Mouse (Mus musculus): ENCODE results near the gene Scd4. TPM values are rescaled to one million over a fixed set of nuclear protein-coding genes. Genes with fewer than 3 reads are reported as not detected.
"Not testable (repeated sequence)": the region's sequence is repeated elsewhere in the genome, so short reads cannot be mapped to it uniquely, and the experiment has no call there.

Scd4 gene
- polyA plus RNA-seq, 1 experiment: 0.20 TPM

DNA sequence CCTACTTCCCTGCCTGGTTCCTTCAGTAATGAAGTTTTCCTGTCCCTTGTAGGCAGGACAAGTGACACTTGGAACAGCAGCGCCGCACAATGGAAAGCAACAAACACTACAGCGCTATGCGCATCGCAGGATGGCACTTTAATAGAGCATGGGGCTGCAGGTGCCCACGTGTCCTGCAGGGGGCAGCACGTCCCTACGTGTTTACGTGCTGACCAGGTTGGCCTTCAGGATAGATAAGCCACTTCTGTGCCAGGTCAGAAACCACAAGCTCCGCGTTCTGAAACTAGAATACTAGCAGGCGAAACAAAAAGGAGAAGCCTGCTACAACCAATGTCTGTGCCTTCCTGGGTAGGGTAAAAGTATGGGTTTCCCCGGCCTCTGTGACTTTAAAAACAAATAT is 30.6 kb downstream of the Scd4 start:
- no peaks in the 10 kb centered on the region for H3K36me3 ChIP-seq (ENCODE audit: control insufficient read depth, insufficient read depth, low read length)
- 10% methylated on average over 13 of the region's 13 CpGs for WGBS
- H3K4me3 ChIP-seq (ENCODE audit: extremely low read depth, insufficient read depth, insufficient read length): no peak overlapping the region
- H3K4me1 ChIP-seq (ENCODE audit: control insufficient read depth, insufficient read depth, insufficient read length): peaks cover 4% of the 10 kb centered on the region; the same call in 1 of the 2 replicates
- H3K27ac ChIP-seq (ENCODE audit: insufficient read depth, low read length): no peak overlapping the region
- H3K27me3 ChIP-seq (ENCODE audit: control insufficient read depth, insufficient read depth, low read length): no peaks in the 10 kb centered on the region
- DNase-seq (ENCODE audit: low read depth in 1 of 2, low spot score in 2 of 2): peak; percentile 78 to 79
- TF ChIP-seq CTCF (IDR thresholded peaks at IDR 0.05; ENCODE audit: extremely low read depth, insufficient read depth, insufficient read length, insufficient replicate concordance): peak; percentile 97
- no peak for TF ChIP-seq POLR2A (IDR thresholded peaks at IDR 0.05; ENCODE audit: low read depth, low read length)

GRCm38 (mm10) chr19:44364029-44364428 is 31.1 kb downstream of the Scd4 start:
- 82% methylated on average over 8 of the region's 8 CpGs for WGBS
- DNase-seq (ENCODE audit: low read depth in 1 of 2, low spot score in 2 of 2): no peak
- H3K36me3 ChIP-seq (ENCODE audit: control insufficient read depth, insufficient read depth, low read length): no peaks in the 10 kb centered on the region
- TF ChIP-seq CTCF (IDR thresholded peaks at IDR 0.05; ENCODE audit: extremely low read depth, insufficient read depth, insufficient read length, insufficient replicate concordance): no peak
- TF ChIP-seq POLR2A (IDR thresholded peaks at IDR 0.05; ENCODE audit: low read depth, low read length): no peak
- H3K27ac ChIP-seq (ENCODE audit: insufficient read depth, low read length): peak overlapping the region; percentile 13; the same call in 1 of the 2 replicates
- no peak overlapping the region for H3K4me3 ChIP-seq (ENCODE audit: extremely low read depth, insufficient read depth, insufficient read length)
- no peaks in the 10 kb centered on the region for H3K27me3 ChIP-seq (ENCODE audit: control insufficient read depth, insufficient read depth, low read length)
- H3K4me1 ChIP-seq (ENCODE audit: control insufficient read depth, insufficient read depth, insufficient read length): peaks cover 4% of the 10 kb centered on the region; the same call in 1 of the 2 replicates

DNA sequence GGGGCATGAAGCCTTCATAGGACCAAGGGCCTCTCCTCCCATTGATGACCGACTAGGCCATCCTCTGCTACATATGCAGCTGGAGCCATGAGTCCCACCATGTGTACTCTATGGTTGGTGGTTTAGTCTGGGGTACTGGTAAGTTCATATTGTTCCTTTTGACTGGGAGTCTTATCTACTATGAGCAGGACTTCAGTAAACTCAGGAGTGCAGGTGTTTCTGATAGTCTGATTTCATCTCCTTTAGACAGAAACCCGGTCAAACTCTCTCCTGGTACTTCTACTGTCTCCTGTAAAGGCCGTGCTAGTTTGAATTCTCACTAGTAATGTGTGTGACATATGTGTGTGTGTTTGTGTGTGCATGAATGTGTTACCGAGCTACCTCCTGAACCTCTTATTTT is 32.8 kb downstream of the Scd4 start:
- Histone ChIP-seq H3K36me3 (ENCODE audit: control insufficient read depth, insufficient read depth, low read length) (no peaks in the 10 kb centered on the region), H3K4me1 (ENCODE audit: control insufficient read depth, insufficient read depth, insufficient read length) (peaks cover 4% of the 10 kb centered on the region; the same call in 1 of the 2 replicates), H3K4me3 (ENCODE audit: extremely low read depth, insufficient read depth, insufficient read length) (no peak overlapping the region), H3K27ac (ENCODE audit: insufficient read depth, low read length) (no peak overlapping the region), H3K27me3 (ENCODE audit: control insufficient read depth, insufficient read depth, low read length) (no peaks in the 10 kb centered on the region)
- TF ChIP-seq CTCF (IDR thresholded peaks at IDR 0.05; ENCODE audit: extremely low read depth, insufficient read depth, insufficient read length, insufficient replicate concordance) (no peak), POLR2A (IDR thresholded peaks at IDR 0.05; ENCODE audit: low read depth, low read length) (no peak)
- no peak for DNase-seq (ENCODE audit: low read depth in 1 of 2, low spot score in 2 of 2)
- 90% methylated on average over 4 of the region's 4 CpGs for WGBS

- DNase-seq (ENCODE audit: low read depth in 1 of 2, low spot score in 2 of 2); H3K4me1 ChIP-seq (ENCODE audit: control insufficient read depth, insufficient read depth, insufficient read length); H3K27me3 ChIP-seq (ENCODE audit: control insufficient read depth, insufficient read depth, low read length); H3K36me3 ChIP-seq (ENCODE audit: control insufficient read depth, insufficient read depth, low read length); H3K4me3 ChIP-seq (ENCODE audit: extremely low read depth, insufficient read depth, insufficient read length); H3K27ac ChIP-seq (ENCODE audit: insufficient read depth, low read length): not testable (repeated sequence)
- WGBS: 94% methylated on average over 10 of the region's 10 CpGs
These were observed 34.2 kb downstream of the Scd4 start for GRCm38 (mm10) chr19:44367076-44367475.

DNA sequence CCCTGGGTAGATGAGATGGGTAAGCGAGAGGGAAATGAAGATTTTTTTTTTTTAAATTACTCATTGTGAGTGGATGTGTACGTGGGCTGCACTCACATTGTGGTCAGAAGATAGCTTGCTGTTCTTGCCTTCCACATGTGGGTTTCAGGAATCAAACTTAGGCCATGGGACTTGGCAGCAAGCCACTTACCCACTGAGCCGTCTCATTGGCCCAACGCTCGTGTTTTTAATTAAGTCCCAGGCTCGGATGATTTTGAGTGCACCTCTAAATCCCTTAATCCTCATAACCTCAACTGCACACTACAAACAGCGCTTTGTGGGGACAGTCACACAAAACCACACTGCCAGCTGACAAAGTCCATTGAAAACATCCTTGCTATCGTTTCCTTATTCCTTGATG is 36.5 kb downstream of the Scd4 start:
- no peaks in the 10 kb centered on the region for H3K27me3 ChIP-seq (ENCODE audit: control insufficient read depth, insufficient read depth, low read length)
- H3K36me3 ChIP-seq (ENCODE audit: control insufficient read depth, insufficient read depth, low read length): no peaks in the 10 kb centered on the region
- H3K4me1 ChIP-seq (ENCODE audit: control insufficient read depth, insufficient read depth, insufficient read length): no peaks in the 10 kb centered on the region
- H3K4me3 ChIP-seq (ENCODE audit: extremely low read depth, insufficient read depth, insufficient read length): no peak overlapping the region
- 64% methylated on average over 8 of the region's 8 CpGs for WGBS
- DNase-seq (ENCODE audit: low read depth in 1 of 2, low spot score in 2 of 2): no peak
- no peak for TF ChIP-seq CTCF (IDR thresholded peaks at IDR 0.05; ENCODE audit: extremely low read depth, insufficient read depth, insufficient read length, insufficient replicate concordance)
- TF ChIP-seq POLR2A (IDR thresholded peaks at IDR 0.05; ENCODE audit: low read depth, low read length): no peak
- H3K27ac ChIP-seq (ENCODE audit: insufficient read depth, low read length): no peak overlapping the region

DNA sequence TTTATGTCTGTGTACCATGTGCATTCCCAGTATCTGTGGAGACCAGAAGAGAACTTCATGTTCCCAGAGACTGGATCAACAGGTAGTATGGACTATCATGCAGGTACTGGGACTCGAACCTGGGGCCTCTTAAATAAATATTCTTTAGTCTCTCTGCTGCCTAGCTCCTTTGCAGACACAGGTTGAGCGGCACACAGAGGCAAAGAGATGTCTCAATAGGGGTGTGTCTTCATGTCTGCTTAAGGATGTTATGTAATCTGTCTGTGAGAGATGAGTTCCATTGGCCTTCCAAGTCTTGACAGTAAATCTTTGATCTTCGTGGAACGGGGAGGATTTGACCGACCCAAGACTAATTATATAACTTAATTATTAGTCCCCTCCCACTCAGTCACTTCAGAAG is 37.3 kb downstream of the Scd4 start:
- DNase-seq (ENCODE audit: low read depth in 1 of 2, low spot score in 2 of 2): no peak
- H3K4me1 ChIP-seq (ENCODE audit: control insufficient read depth, insufficient read depth, insufficient read length): peaks cover 3% of the 10 kb centered on the region; the same call in 1 of the 2 replicates
- H3K36me3 ChIP-seq (ENCODE audit: control insufficient read depth, insufficient read depth, low read length): no peaks in the 10 kb centered on the region
- H3K4me3 ChIP-seq (ENCODE audit: extremely low read depth, insufficient read depth, insufficient read length): no peak overlapping the region
- TF ChIP-seq POLR2A (IDR thresholded peaks at IDR 0.05; ENCODE audit: low read depth, low read length): no peak
- TF ChIP-seq CTCF (IDR thresholded peaks at IDR 0.05; ENCODE audit: extremely low read depth, insufficient read depth, insufficient read length, insufficient replicate concordance): no peak
- no peak overlapping the region for H3K27ac ChIP-seq (ENCODE audit: insufficient read depth, low read length)
- WGBS: 81% methylated on average over 5 of the region's 5 CpGs
- H3K27me3 ChIP-seq (ENCODE audit: control insufficient read depth, insufficient read depth, low read length): no peaks in the 10 kb centered on the region

- peak; percentile 79 to 88 for DNase-seq (ENCODE audit: low read depth in 1 of 2, low spot score in 2 of 2)
These were observed 40.1 kb downstream of the Scd4 start for GRCm38 (mm10) chr19:44372969-44373368.

More at GRCm38 (mm10) chr19:44372969-44373368, 40.1 kb downstream of the Scd4 start:
- Histone ChIP-seq H3K36me3 (ENCODE audit: control insufficient read depth, insufficient read depth, low read length) (no peaks in the 10 kb centered on the region), H3K27me3 (ENCODE audit: control insufficient read depth, insufficient read depth, low read length) (no peaks in the 10 kb centered on the region), H3K27ac (ENCODE audit: insufficient read depth, low read length) (no peak overlapping the region), H3K4me3 (ENCODE audit: extremely low read depth, insufficient read depth, insufficient read length) (no peak overlapping the region), H3K4me1 (ENCODE audit: control insufficient read depth, insufficient read depth, insufficient read length) (peaks cover 10% of the 10 kb centered on the region; the same call in 1 of the 2 replicates)
- peak; percentile 91; the same call in 1 of the 2 replicates for TF ChIP-seq CTCF (IDR thresholded peaks at IDR 0.05; ENCODE audit: extremely low read depth, insufficient read depth, insufficient read length, insufficient replicate concordance)
- TF ChIP-seq POLR2A (IDR thresholded peaks at IDR 0.05; ENCODE audit: low read depth, low read length): no peak
- 10% methylated on average over 6 of the region's 6 CpGs for WGBS
